Mouse (Mus musculus) kidney, postnatal 0 days (tissue): ENCODE measurements at regions not wholly inside any gene's neighbourhood (a gene's known extent, or its start where the extent isn't known, plus 50 kb on each side); places are given as distances from the start of the nearest gene placed in this dataset.

Source experiments
- ATAC-seq: fragments of 200-750 bp; cut with Nextera tagmentation; replicated peaks from 2 replicates; pipeline ENCODE4 v1.8.0; 2017; ENCODE audit warnings: low read depth, moderate number of reproducible peaks, moderate TSS enrichment, moderate library complexity; ENCODE audit not compliant: low FRiP score
- DNase-seq: peaks from one replicate; pipeline ENCODE4 v3.0.0-alpha.2; 2016; ENCODE audit warnings: low spot score
- H3K27ac ChIP-seq: fragments of 300-500 bp; sonication (generic); 2 replicates; pipeline ENCODE4 v1.5.1; 2014; ENCODE audit warnings: mild to moderate bottlenecking
- H3K27me3 ChIP-seq: fragments of 300-500 bp; sonication (generic); 2 replicates; pipeline ENCODE4 v1.6.1; 2014; ENCODE audit warnings: low read length, mixed read lengths; ENCODE audit not compliant: insufficient read depth
- H3K36me3 ChIP-seq: fragments of 300-500 bp; sonication (generic); 2 replicates; pipeline ENCODE4 v1.6.1; 2014; ENCODE audit warnings: low read length, mixed read lengths; ENCODE audit not compliant: insufficient read depth
- H3K4me1 ChIP-seq: fragments of 300-500 bp; sonication (generic); replicated peaks from 2 replicates; pipeline ENCODE4 v1.6.1; 2014; ENCODE audit warnings: antibody characterized with exemption, low read length, mixed read lengths; ENCODE audit not compliant: insufficient read depth
- H3K4me2 ChIP-seq: fragments of 300-500 bp; sonication (generic); 2 replicates; pipeline ENCODE4 v1.6.1; 2014; ENCODE audit warnings: mild to moderate bottlenecking, low read length, moderate library complexity, mixed read lengths
- H3K4me3 ChIP-seq: fragments of 300-500 bp; sonication (generic); replicated peaks from 2 replicates; pipeline ENCODE4 v1.5.1; 2014; ENCODE audit warnings: low read depth, low read length
- H3K9ac ChIP-seq: fragments of 300-500 bp; sonication (generic); 2 replicates; pipeline ENCODE4 v1.6.1; 2014; ENCODE audit warnings: low read depth, low read length
- H3K9me3 ChIP-seq: fragments of 300-500 bp; sonication (generic); replicated peaks from 2 replicates; pipeline ENCODE4 v1.6.1; 2016; ENCODE audit warnings: low read length, inconsistent platforms, mixed read lengths
- CTCF ChIP-seq: IDR thresholded peaks from 2 replicates; pipeline ENCODE4 v1.5.1; 2016; ENCODE audit warnings: antibody characterized with exemption, low read depth, mild to moderate bottlenecking, moderate library complexity
- WGBS: fragments of 180-500 bp; shearing (Covaris S2); extraction: QIAGEN DNeasy Blood & Tissue Kit; methylation state at CpG from one replicate; pipeline ENCODE4 v1.1.7; 2014; 5-methylcytosine and 5-hydroxymethylcytosine counted together

- Histone ChIP-seq H3K27me3 (no peaks in the 10 kb centered on the region), H3K4me2 (no peak overlapping the region), H3K9ac (no peak overlapping the region), H3K4me1 (no peaks in the 10 kb centered on the region), H3K4me3 (no peak overlapping the region), H3K36me3 (no peaks in the 10 kb centered on the region), H3K27ac (no peak overlapping the region), H3K9me3 (no peaks in the 10 kb centered on the region)
- WGBS, result 58% methylated on average over 6 of the region's 6 CpGs
- no peak for TF ChIP-seq CTCF
- no peak for DNase-seq
- ATAC-seq, result no peak
Measured at GRCm38 (mm10) chr1:61397796-61398195, 240.8 kb upstream of the Pard3b start.

- H3K4me1 ChIP-seq, result no peaks in the 10 kb centered on the region
- H3K36me3 ChIP-seq, result no peaks in the 10 kb centered on the region
- DNase-seq (no peak), ATAC-seq (no peak)
- H3K4me3 ChIP-seq, result 0 out of 2 replicates have a peak overlapping the region, but pooled peaks have one; percentile 11
- H3K9ac ChIP-seq, result no peak overlapping the region
- peak overlapping the region; percentile 32; the same call in 1 of the 2 replicates for H3K4me2 ChIP-seq
- H3K9me3 ChIP-seq, result no peaks in the 10 kb centered on the region
- H3K27ac ChIP-seq, result no peak overlapping the region
- 45% methylated on average over 8 of the region's 8 CpGs for WGBS
- H3K27me3 ChIP-seq, result no peaks in the 10 kb centered on the region
- no peak for TF ChIP-seq CTCF
Measured at GRCm38 (mm10) chr1:61402339-61402738, 236.3 kb upstream of the Pard3b start.

DNA sequence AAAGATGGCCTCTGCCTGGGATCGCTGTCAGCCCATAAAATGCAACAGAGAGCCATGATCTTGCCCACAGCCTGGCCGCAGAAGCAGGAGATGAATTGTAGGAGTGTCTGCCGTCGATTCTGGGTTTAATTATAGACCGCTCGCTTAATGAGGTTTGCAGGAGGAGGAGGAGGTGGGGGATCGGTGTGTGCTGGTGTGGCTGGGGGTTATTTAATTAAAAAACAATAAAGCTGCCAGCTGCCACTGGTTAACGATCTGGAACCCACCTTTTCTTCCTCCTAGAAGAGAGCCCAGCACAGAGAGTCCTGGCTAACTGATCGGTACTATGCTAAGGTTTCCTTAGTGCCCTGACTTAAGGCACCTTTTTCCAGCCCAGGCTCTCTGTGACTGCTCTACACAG is 231.4 kb upstream of the Pard3b start:
- H3K9ac ChIP-seq, result no peak overlapping the region
- TF ChIP-seq CTCF, result no peak
- no peaks in the 10 kb centered on the region for H3K9me3 ChIP-seq
- no peaks in the 10 kb centered on the region for H3K4me1 ChIP-seq
- WGBS, result 21% methylated on average over 9 of the region's 9 CpGs
- H3K4me2 ChIP-seq, result peak overlapping the region; percentile 15; the same call in 1 of the 2 replicates
- H3K27me3 ChIP-seq, result no peaks in the 10 kb centered on the region
- H3K36me3 ChIP-seq, result no peaks in the 10 kb centered on the region
- ATAC-seq (peak; percentile 84), DNase-seq (peak; percentile 90)
- H3K4me3 ChIP-seq, result no peak overlapping the region
- no peak overlapping the region for H3K27ac ChIP-seq

- 45% methylated on average over 2 of the region's 2 CpGs for WGBS
- Histone ChIP-seq H3K9ac (no peak overlapping the region), H3K36me3 (no peaks in the 10 kb centered on the region), H3K4me2 (no peak overlapping the region), H3K27ac (no peak overlapping the region), H3K4me1 (no peaks in the 10 kb centered on the region), H3K4me3 (no peak overlapping the region), H3K9me3 (no peaks in the 10 kb centered on the region), H3K27me3 (peaks cover 3% of the 10 kb centered on the region; the same call in 1 of the 2 replicates)
- ATAC-seq (no peak), DNase-seq (no peak)
- no peak for TF ChIP-seq CTCF
Measured at GRCm38 (mm10) chr1:61414772-61415171, 223.9 kb upstream of the Pard3b start.

GRCm38 (mm10) chr1:61415426-61416195 is 223.0 kb upstream of the Pard3b start:
- ATAC-seq, result no peak

GRCm38 (mm10) chr1:61418396-61418795 is 220.2 kb upstream of the Pard3b start:
- H3K4me3 ChIP-seq, result no peak overlapping the region
- WGBS, result 68% methylated on average over 5 of the region's 5 CpGs
- H3K27me3 ChIP-seq, result peaks cover 3% of the 10 kb centered on the region; the same call in 1 of the 2 replicates
- no peak for TF ChIP-seq CTCF
- H3K36me3 ChIP-seq, result no peaks in the 10 kb centered on the region
- ATAC-seq (no peak), DNase-seq (no peak)
- H3K4me2 ChIP-seq, result no peak overlapping the region
- no peaks in the 10 kb centered on the region for H3K4me1 ChIP-seq
- H3K9me3 ChIP-seq, result no peaks in the 10 kb centered on the region
- no peak overlapping the region for H3K27ac ChIP-seq
- no peak overlapping the region for H3K9ac ChIP-seq

More at GRCm38 (mm10) chr1:61415426-61416195, 223.0 kb upstream of the Pard3b start:
- Histone ChIP-seq H3K36me3 (no peaks in the 10 kb centered on the region), H3K4me2 (no peak overlapping the region), H3K27ac (no peak overlapping the region), H3K4me1 (no peaks in the 10 kb centered on the region), H3K9me3 (no peaks in the 10 kb centered on the region), H3K9ac (no peak overlapping the region), H3K4me3 (no peak overlapping the region), H3K27me3 (peaks cover 3% of the 10 kb centered on the region; the same call in 1 of the 2 replicates)
- DNase-seq, result no peak
- TF ChIP-seq CTCF, result no peak
- WGBS, result 53% methylated on average over 20 of the region's 20 CpGs
